ENCODE assay signal across 32 mouse cellular contexts in the genomic region with DNA sequence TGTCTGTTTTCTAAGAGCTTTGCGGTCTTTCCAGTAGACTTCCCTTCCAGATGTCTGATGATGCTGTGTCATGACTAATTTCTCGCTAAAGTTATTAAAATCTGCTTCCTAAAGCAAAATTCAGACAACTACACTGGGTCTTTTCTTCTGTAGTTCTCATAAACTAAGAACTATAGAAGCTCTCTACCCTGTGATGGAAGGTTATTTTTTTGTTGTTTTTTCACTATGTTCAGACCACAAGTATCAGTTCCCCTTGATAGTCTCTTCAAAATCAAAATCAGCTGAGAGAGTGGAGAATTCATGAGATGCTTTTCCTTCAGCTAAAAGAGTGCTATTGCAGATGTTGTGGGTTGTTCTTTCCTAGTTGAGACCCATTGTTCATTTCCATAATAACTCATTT.
DNase-seq lines count a peak whose midpoint lies in the region; ATAC-seq and TF ChIP-seq lines count a peak whose summit lies in the region.
"Had no signal": no experiment of that assay in that cellular context is flagged by ENCODE, and none has a peak within 500 bp of the region (broad histone marks: within the 10 kb centered on the region; RNA-seq: fewer than 3 reads in every experiment).

No protein-coding gene starts in this region.

- no peaks in the 10 kb centered on the region for H3K27me3 ChIP-seq in spleen, adult 2 months (ENCODE audit: control insufficient read depth, insufficient read depth, low read length)
- H3K27me3 ChIP-seq in intestine, embryonic 15.5 days (replicated peaks) = no peaks in the 10 kb centered on the region
- no peaks in the 10 kb centered on the region for H3K27me3 ChIP-seq in kidney, embryonic 16.5 days (ENCODE audit: insufficient read depth, low read length)
- H3K27me3 ChIP-seq: embryonic facial prominence, embryonic 13.5 days; hindbrain, embryonic 12.5 days; kidney, embryonic 15.5 days; limb, embryonic 13.5 days; megakaryocyte, embryonic 14.5 days; midbrain, embryonic 12.5 days; neural tube, embryonic 13.5 days; stomach, embryonic 15.5 days had no signal

- peak in 1 of 2 experiments; percentile 29 for DNase-seq in spleen, adult 2 months (ENCODE audit: low read depth in 1 of 2, low spot score in 2 of 2)
- no peak for DNase-seq in spleen, adult 18-20 months
- DNase-seq: adrenal gland, adult 8-10 months; cerebellum, adult 11 months; cerebellum, adult 9-10 months; cerebellum, postnatal 36 days; forebrain, postnatal 0 days; gastrocnemius, postnatal 10 days; heart, postnatal 36 days; kidney, adult 11 months; kidney, postnatal 4 days; lung, embryonic 14.5 days; lung, postnatal 14 days; retina, postnatal 1 day; right cerebral cortex, postnatal 25 days had no signal

- no peak overlapping the region for H3K4me3 ChIP-seq in spleen, adult 2 months (ENCODE audit: extremely low read depth, insufficient read depth, insufficient read length)
- no peak overlapping the region for H3K4me3 ChIP-seq in intestine, embryonic 15.5 days (replicated peaks)
- no peak overlapping the region for H3K4me3 ChIP-seq in kidney, embryonic 16.5 days (ENCODE audit: low read length)
- H3K4me3 ChIP-seq: embryonic facial prominence, embryonic 13.5 days; forebrain, embryonic 10.5 days; hindbrain, embryonic 12.5 days; kidney, embryonic 15.5 days; limb, embryonic 13.5 days; megakaryocyte, embryonic 14.5 days; midbrain, embryonic 12.5 days; neural tube, embryonic 13.5 days; stomach, embryonic 15.5 days had no signal

- TF ChIP-seq POLR2A in spleen, adult 2 months (IDR thresholded peaks at IDR 0.05; ENCODE audit: low read depth, low read length) = no peak

- H3K27ac ChIP-seq in spleen, adult 2 months (ENCODE audit: insufficient read depth, low read length) = peak overlapping the region; percentile 29; the same call in 1 of the 2 replicates
- H3K27ac ChIP-seq in intestine, embryonic 15.5 days = no peak overlapping the region
- no peak overlapping the region for H3K27ac ChIP-seq in kidney, embryonic 16.5 days (ENCODE audit: low read length)
- H3K27ac ChIP-seq: embryonic facial prominence, embryonic 13.5 days; forebrain, embryonic 10.5 days; hindbrain, embryonic 12.5 days; hindbrain, postnatal 0 days; kidney, embryonic 15.5 days; limb, embryonic 13.5 days; liver, embryonic 14.5 days; midbrain, embryonic 12.5 days; neural tube, embryonic 13.5 days; stomach, embryonic 15.5 days had no signal

- H3K9ac ChIP-seq in intestine, embryonic 15.5 days = no peak overlapping the region
- no peak overlapping the region for H3K9ac ChIP-seq in kidney, embryonic 16.5 days (replicated peaks; ENCODE audit: low read length)
- H3K9ac ChIP-seq: embryonic facial prominence, embryonic 13.5 days; forebrain, postnatal 0 days; hindbrain, embryonic 12.5 days; kidney, embryonic 15.5 days; limb, embryonic 13.5 days; liver, embryonic 14.5 days; lung, embryonic 14.5 days; midbrain, embryonic 12.5 days; neural tube, embryonic 13.5 days; stomach, embryonic 15.5 days had no signal

- H3K36me3 ChIP-seq in spleen, adult 2 months (ENCODE audit: control insufficient read depth, insufficient read depth, low read length) = no peaks in the 10 kb centered on the region
- H3K36me3 ChIP-seq in intestine, embryonic 15.5 days = no peaks in the 10 kb centered on the region
- no peaks in the 10 kb centered on the region for H3K36me3 ChIP-seq in kidney, embryonic 16.5 days (ENCODE audit: insufficient read depth, low read length)
- H3K36me3 ChIP-seq: embryonic facial prominence, embryonic 13.5 days; forebrain, embryonic 10.5 days; G1E; hindbrain, embryonic 12.5 days; kidney, embryonic 15.5 days; limb, embryonic 13.5 days; midbrain, embryonic 12.5 days; neural tube, embryonic 13.5 days; stomach, embryonic 15.5 days had no signal

- H3K9me3 ChIP-seq in intestine, embryonic 15.5 days = no peaks in the 10 kb centered on the region
- no peaks in the 10 kb centered on the region for H3K9me3 ChIP-seq in kidney, embryonic 16.5 days (ENCODE audit: low read length)
- H3K9me3 ChIP-seq: embryonic facial prominence, embryonic 13.5 days; forebrain, embryonic 10.5 days; G1E; hindbrain, embryonic 12.5 days; kidney, embryonic 15.5 days; limb, embryonic 13.5 days; megakaryocyte, embryonic 14.5 days; midbrain, embryonic 12.5 days; neural tube, embryonic 13.5 days; stomach, embryonic 15.5 days had no signal

- TF ChIP-seq CTCF in spleen, adult 2 months (IDR thresholded peaks at IDR 0.05; ENCODE audit: extremely low read depth, insufficient read depth, insufficient read length, insufficient replicate concordance) = no peak

- peak; percentile 53 for ATAC-seq in granulocyte monocyte progenitor cell, adult 5-6 weeks (replicated peaks; ENCODE audit: poor library complexity, severe bottlenecking)
- peak; percentile 79 for ATAC-seq in neutrophil, adult 5-6 weeks (ENCODE audit: extremely low read depth, insufficient number of reproducible peaks, low FRiP score, poor library complexity, severe bottlenecking)
- ATAC-seq in intestine, embryonic 15.5 days = no peak
- ATAC-seq in kidney, embryonic 16.5 days (ENCODE audit: low FRiP score, low TSS enrichment) = no peak
- ATAC-seq: forebrain, postnatal 0 days; hindbrain, postnatal 0 days had no signal

- H3K4me1 ChIP-seq in spleen, adult 2 months (ENCODE audit: control insufficient read depth, insufficient read depth, insufficient read length) = no peaks in the 10 kb centered on the region
- no peaks in the 10 kb centered on the region for H3K4me1 ChIP-seq in intestine, embryonic 15.5 days (replicated peaks)
- no peaks in the 10 kb centered on the region for H3K4me1 ChIP-seq in kidney, embryonic 16.5 days (ENCODE audit: insufficient read depth, low read length)
- H3K4me1 ChIP-seq: embryonic facial prominence, embryonic 13.5 days; forebrain, embryonic 10.5 days; hindbrain, embryonic 12.5 days; kidney, embryonic 15.5 days; limb, embryonic 13.5 days; megakaryocyte, embryonic 14.5 days; midbrain, embryonic 12.5 days; neural tube, embryonic 13.5 days; stomach, embryonic 15.5 days had no signal

- H3K4me2 ChIP-seq in intestine, embryonic 15.5 days (replicated peaks) = no peak overlapping the region
- H3K4me2 ChIP-seq in kidney, embryonic 16.5 days (replicated peaks; ENCODE audit: low read depth, low read length) = no peak overlapping the region
- H3K4me2 ChIP-seq: embryonic facial prominence, embryonic 13.5 days; heart, embryonic 11.5 days; hindbrain, embryonic 12.5 days; kidney, embryonic 15.5 days; limb, embryonic 13.5 days; lung, embryonic 14.5 days; midbrain, embryonic 12.5 days; neural tube, embryonic 13.5 days; stomach, embryonic 15.5 days had no signal

- 34% methylated on average over 2 of the region's 2 CpGs for WGBS in spleen, adult 2 months
- 85% methylated on average over 2 of the region's 2 CpGs for WGBS in intestine, embryonic 15.5 days
- WGBS in kidney, embryonic 16.5 days = 90% methylated on average over 2 of the region's 2 CpGs

Comparison
In these comparisons a context has a peak if more than half of its experiments do, and no peak if none do; other contexts are left out.
1. ATAC-seq: peak in granulocyte monocyte progenitor cell, adult 5-6 weeks (single experiment) and neutrophil, adult 5-6 weeks (single experiment); none in intestine, embryonic 15.5 days (single experiment) and kidney, embryonic 16.5 days (single experiment).